Mouse (Mus musculus) limb, embryonic 14.5 days (tissue): Measurements from ENCODE around the gene B3glct. TPM values are rescaled to one million over a fixed set of nuclear protein-coding genes. Genes with fewer than 3 reads are reported as not detected.

Source experiments
- ATAC-seq: fragments of 200-750 bp; cut with Nextera tagmentation; 2 replicates; pipeline ENCODE4 v1.8.0; 2017; ENCODE audit warnings: low read depth, moderate number of reproducible peaks, moderate TSS enrichment; ENCODE audit not compliant: low FRiP score
- DNase-seq: peaks from one replicate; pipeline ENCODE4 v3.0.0-alpha.2; 2015; ENCODE audit warnings: low spot score
- H3K27ac ChIP-seq: fragments of 300-500 bp; sonication (generic); replicated peaks from 2 replicates; pipeline ENCODE4 v1.5.1; 2014; ENCODE audit warnings: low read depth, mild to moderate bottlenecking, low read length, moderate library complexity, mixed read lengths
- H3K27me3 ChIP-seq: fragments of 300-500 bp; sonication (generic); 2 replicates; pipeline ENCODE4 v1.6.1; 2014; ENCODE audit warnings: low read length, mixed read lengths; ENCODE audit not compliant: control insufficient read depth, insufficient read depth
- H3K36me3 ChIP-seq: fragments of 300-500 bp; sonication (generic); 2 replicates; pipeline ENCODE4 v1.6.1; 2014; ENCODE audit warnings: mild to moderate bottlenecking, low read length, moderate library complexity, mixed read lengths; ENCODE audit not compliant: control insufficient read depth, insufficient read depth
- H3K4me1 ChIP-seq: fragments of 300-500 bp; sonication (generic); 2 replicates; pipeline ENCODE4 v1.6.1; 2014; ENCODE audit warnings: antibody characterized with exemption, low read length, mixed read lengths; ENCODE audit not compliant: control insufficient read depth, insufficient read depth
- H3K4me2 ChIP-seq: fragments of 300-500 bp; sonication (generic); replicated peaks from 2 replicates; pipeline ENCODE4 v1.6.1; 2014; ENCODE audit warnings: low read depth, mild to moderate bottlenecking, low read length, moderate library complexity; ENCODE audit not compliant: severe bottlenecking
- H3K4me3 ChIP-seq: fragments of 300-500 bp; sonication (generic); replicated peaks from 2 replicates; pipeline ENCODE4 v1.5.1; 2014; ENCODE audit warnings: low read length
- H3K9ac ChIP-seq: fragments of 300-500 bp; sonication (generic); 2 replicates; pipeline ENCODE4 v1.6.1; 2014; ENCODE audit warnings: mild to moderate bottlenecking, low read depth, low read length, moderate library complexity; ENCODE audit not compliant: severe bottlenecking
- H3K9me3 ChIP-seq: fragments of 300-500 bp; sonication (generic); 2 replicates; pipeline ENCODE4 v1.6.1; 2016; ENCODE audit warnings: low read length; ENCODE audit not compliant: control insufficient read depth
- POLR2A ChIP-seq: fragments of 200-500 bp; IDR thresholded peaks from 2 replicates; pipeline ENCODE4 v1.8.0; 2012; ENCODE audit warnings: inconsistent platforms, mild to moderate bottlenecking, moderate library complexity, borderline replicate concordance; ENCODE audit not compliant: insufficient read depth, insufficient read length; ENCODE audit errors: extremely low read depth
- WGBS: fragments of 180-500 bp; shearing (Covaris S2); extraction: QIAGEN DNeasy Blood & Tissue Kit; methylation state at CpG from one replicate; pipeline ENCODE4 v1.1.7; 2014; 5-methylcytosine and 5-hydroxymethylcytosine counted together
- polyA plus RNA-seq, 2 experiments: library from polyadenylated mRNA; depleted of rRNA in 1 of 2; stranded (reverse) in 1 of 2; unstranded in 1 of 2; fragments of >200 nt; fragmentation: Nextera tagmentation in 1 of 2; extraction: Ambion mirVana in 1 of 2; gene quantifications; 2 replicates each; pipeline versions ENCODE4 v1.2.1 to v1.2.3; 2012 to 2014

B3glct gene
- polyA plus RNA-seq, 2 experiments = 15.4 to 20.0 TPM

DNA sequence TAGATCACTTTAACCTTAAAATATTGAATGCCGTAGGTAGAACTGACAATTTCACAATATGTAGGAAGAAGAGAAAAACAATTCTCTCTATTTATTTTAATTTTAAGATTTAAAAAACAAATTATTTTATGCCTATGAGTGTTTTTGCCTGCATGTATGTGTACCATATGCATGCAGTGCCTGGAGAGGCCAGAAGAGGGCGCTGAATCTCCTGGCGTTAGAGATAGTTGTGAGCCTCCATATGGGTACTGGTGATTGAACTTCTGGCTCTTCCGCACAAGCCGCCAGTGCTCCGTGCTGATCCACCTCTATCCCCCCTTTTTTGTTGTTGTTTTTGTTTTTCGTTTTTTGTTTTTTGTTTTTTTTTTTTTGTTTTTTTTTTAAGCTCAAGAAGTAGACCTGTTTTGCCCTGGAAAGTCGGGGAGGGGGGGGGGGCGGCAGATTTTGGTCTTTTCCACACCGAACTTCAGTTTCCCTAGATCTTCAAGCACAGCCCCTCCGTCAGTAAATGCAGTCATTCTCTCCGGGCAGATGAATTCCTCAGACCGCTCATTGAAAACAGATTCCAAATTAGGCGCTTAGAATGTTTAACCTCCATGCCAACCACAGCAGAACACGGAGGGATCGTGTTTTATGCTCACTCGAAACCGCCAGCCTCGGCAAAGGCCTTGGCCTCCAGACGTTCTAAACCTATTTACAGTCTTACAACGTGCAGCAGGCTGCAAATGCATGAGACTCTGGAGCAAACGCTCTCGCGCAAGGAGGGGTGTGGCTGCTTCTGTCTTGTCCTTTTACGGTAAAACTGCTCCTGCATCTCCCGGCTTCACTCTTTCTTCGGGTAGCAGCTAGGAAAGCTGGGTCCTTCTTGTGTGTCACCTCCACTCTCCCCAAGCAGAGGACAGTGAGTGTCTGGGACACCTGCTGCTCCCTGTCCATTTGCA, 70.9 kb downstream of the B3glct start:
- Histone ChIP-seq H3K4me2 (no peak overlapping the region), H3K9me3 (no peaks in the 10 kb centered on the region; the same call in 1 of the 2 replicates), H3K4me1 (no peaks in the 10 kb centered on the region), H3K9ac (no peak overlapping the region), H3K4me3 (no peak overlapping the region), H3K27ac (no peak overlapping the region), H3K27me3 (no peaks in the 10 kb centered on the region), H3K36me3 (peaks cover 4% of the 10 kb centered on the region; the same call in 1 of the 2 replicates)
- no peak for TF ChIP-seq POLR2A
- DNase-seq = peak; percentile 25
- 50% methylated on average over 27 of the region's 27 CpGs for WGBS
- ATAC-seq = no peak

DNA sequence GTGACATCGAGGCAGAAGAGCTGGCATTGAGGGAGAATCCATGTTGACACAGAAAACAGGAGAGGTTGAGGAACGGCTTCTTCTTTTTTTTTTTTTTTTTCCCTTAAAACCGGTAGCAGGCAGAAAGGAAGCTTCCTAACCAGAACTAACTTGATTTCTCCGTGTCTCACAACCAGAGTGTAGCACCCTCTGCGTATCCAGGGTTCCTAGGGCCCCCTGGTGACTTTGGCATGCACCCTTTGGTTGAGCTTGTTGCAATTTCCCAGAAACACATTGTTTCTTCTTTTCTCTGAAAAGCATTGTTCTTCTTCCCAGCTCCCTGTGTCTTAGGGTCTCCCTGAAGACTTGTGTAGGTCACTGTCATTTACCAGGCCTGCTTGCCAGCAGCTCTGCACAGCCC, 73.8 kb downstream of the B3glct start:
- no peak for TF ChIP-seq POLR2A
- WGBS = 67% methylated on average over 5 of the region's 5 CpGs
- no peak overlapping the region for H3K4me2 ChIP-seq
- no peaks in the 10 kb centered on the region; the same call in 1 of the 2 replicates for H3K9me3 ChIP-seq
- H3K9ac ChIP-seq = no peak overlapping the region
- no peak for DNase-seq
- no peak overlapping the region for H3K27ac ChIP-seq
- H3K36me3 ChIP-seq = 0 out of 2 replicates have a peak, but pooled peaks cover 4% of the 10 kb centered on the region
- no peak overlapping the region for H3K4me3 ChIP-seq
- ATAC-seq = no peak
- H3K27me3 ChIP-seq = no peaks in the 10 kb centered on the region
- H3K4me1 ChIP-seq = no peaks in the 10 kb centered on the region

DNA sequence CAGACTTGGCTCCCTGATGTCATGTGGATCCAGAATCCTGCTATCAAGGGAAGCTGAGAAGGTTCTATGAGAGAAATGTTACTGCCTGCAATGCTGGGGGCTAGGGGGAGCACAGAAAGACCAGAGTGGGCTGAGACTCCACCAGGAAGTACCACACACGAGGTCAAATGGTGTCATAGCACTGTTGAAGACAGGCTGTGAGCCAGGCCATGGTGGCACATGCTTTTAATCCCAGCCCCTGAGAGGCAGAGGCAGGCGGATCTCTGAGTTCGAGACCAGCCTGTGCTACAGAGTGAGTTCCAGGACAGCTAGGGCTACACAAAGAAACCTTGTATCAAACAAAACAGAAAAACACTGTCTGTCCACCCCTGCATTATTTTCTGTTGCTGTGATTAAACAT, 75.0 kb downstream of the B3glct start:
- Histone ChIP-seq H3K9ac (no peak overlapping the region), H3K4me1 (no peaks in the 10 kb centered on the region), H3K27me3 (no peaks in the 10 kb centered on the region), H3K27ac (no peak overlapping the region), H3K4me3 (no peak overlapping the region), H3K36me3 (0 out of 2 replicates have a peak, but pooled peaks cover 1% of the 10 kb centered on the region), H3K9me3 (no peaks in the 10 kb centered on the region; the same call in 1 of the 2 replicates), H3K4me2 (no peak overlapping the region)
- WGBS = 80% methylated on average over 3 of the region's 3 CpGs
- ATAC-seq = no peak
- no peak for DNase-seq
- TF ChIP-seq POLR2A = no peak

DNA sequence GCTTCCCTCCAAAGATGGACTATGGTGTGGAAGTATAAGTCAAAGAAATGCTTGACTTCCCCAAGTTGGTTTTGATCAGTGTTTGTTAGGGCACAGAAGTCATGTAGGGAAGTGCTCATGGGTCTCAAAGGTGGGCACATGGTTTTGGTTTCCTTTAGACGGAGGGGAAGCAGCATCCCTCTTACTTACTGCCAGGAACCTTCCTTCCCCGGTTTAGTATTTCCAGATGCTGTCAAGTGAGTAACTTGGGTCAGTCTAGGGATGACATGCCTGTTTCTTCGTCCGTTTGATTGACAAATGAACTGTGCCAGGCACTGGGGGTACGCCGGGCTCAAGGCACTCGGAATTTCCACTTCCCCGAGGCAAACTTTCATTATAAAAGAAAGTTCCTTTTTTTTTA, 89.1 kb downstream of the B3glct start:
- H3K36me3 ChIP-seq = no peaks in the 10 kb centered on the region
- no peak for ATAC-seq
- H3K9ac ChIP-seq = no peak overlapping the region
- H3K4me3 ChIP-seq = no peak overlapping the region
- TF ChIP-seq POLR2A = no peak
- H3K4me2 ChIP-seq = no peak overlapping the region
- no peak for DNase-seq
- peaks cover 3% of the 10 kb centered on the region; the same call in 1 of the 2 replicates for H3K4me1 ChIP-seq
- H3K27ac ChIP-seq = no peak overlapping the region
- no peaks in the 10 kb centered on the region for H3K27me3 ChIP-seq
- WGBS = 20% methylated on average over 8 of the region's 8 CpGs
- no peaks in the 10 kb centered on the region for H3K9me3 ChIP-seq

DNA sequence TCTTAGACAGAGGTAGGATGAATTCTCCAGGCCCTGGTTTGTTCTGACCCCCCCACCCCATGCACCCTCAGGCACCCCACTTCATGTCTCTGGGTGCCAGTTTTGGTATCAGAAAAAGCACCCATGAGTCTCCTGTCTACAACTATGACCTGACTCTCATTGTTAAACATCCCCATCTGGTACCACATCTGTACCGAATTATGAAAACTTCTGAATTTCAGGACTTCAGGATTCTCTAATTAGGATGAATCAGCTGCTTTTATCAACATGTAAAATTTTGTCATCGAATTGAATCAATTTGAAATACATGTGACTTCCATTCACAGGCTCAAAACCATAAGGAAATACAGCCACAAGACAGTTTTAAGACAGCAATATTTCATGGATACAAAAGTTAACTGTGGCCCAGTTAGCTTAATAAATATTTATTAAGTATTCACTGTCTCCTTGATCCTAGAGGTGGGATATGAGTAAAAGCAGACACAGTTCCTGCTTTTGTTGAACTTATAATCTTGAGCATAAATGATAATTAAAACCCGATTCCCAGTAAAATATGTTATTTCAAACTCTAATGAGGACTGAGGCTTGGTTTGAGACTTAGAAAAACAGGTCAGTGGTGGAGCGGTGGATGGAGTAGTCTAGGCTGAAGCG, 89.7 kb downstream of the B3glct start:
- DNase-seq = peak; percentile 18
- no peak overlapping the region for H3K9ac ChIP-seq
- no peak overlapping the region for H3K27ac ChIP-seq

More for the DNA sequence above, 89.7 kb downstream of the B3glct start:
- Histone ChIP-seq H3K9me3 (no peaks in the 10 kb centered on the region), H3K4me1 (peaks cover 3% of the 10 kb centered on the region; the same call in 1 of the 2 replicates), H3K36me3 (no peaks in the 10 kb centered on the region), H3K27me3 (no peaks in the 10 kb centered on the region), H3K4me3 (no peak overlapping the region), H3K4me2 (no peak overlapping the region)
- ATAC-seq = no peak
- no peak for TF ChIP-seq POLR2A
- WGBS = 37% methylated on average over 5 of the region's 5 CpGs
